Mouse (Mus musculus) cortical plate, adult 2 months (tissue): ENCODE data around the gene Slc22a20. TPM values are rescaled to one million over a fixed set of nuclear protein-coding genes. Genes with fewer than 3 reads are reported as not detected.

ENCODE experiments used
- H3K27ac ChIP-seq: fragments of 200-500 bp; 2 replicates; pipeline ENCODE4 v1.5.1; 2012; ENCODE audit warnings: low read length, control low read depth, inconsistent platforms; ENCODE audit not compliant: insufficient read depth
- H3K4me1 ChIP-seq: fragments of 200-500 bp; 2 replicates; pipeline ENCODE4 v1.6.1; 2011; ENCODE audit warnings: low read length; ENCODE audit not compliant: control insufficient read depth, insufficient read depth
- H3K4me3 ChIP-seq: fragments of 200-500 bp; 2 replicates; pipeline ENCODE4 v1.5.1; 2011; ENCODE audit warnings: mild to moderate bottlenecking, low read length, control low read depth; ENCODE audit not compliant: insufficient read depth
- CTCF ChIP-seq: fragments of 200-500 bp; IDR thresholded peaks from 2 replicates; pipeline ENCODE4 v1.5.1; 2011; ENCODE audit warnings: mild to moderate bottlenecking, control low read depth, low read length; ENCODE audit not compliant: insufficient read depth; ENCODE audit errors: extremely low read depth
- POLR2A ChIP-seq: fragments of 200-500 bp; IDR thresholded peaks from 2 replicates; pipeline ENCODE4 v1.6.1; 2011; ENCODE audit warnings: mild to moderate bottlenecking, low read length, control low read depth; ENCODE audit not compliant: insufficient read depth; ENCODE audit errors: extremely low read depth
- polyA plus RNA-seq: library from polyadenylated mRNA; depleted of rRNA; stranded (reverse); fragments of >200 nt; gene quantifications from 2 replicates; pipeline ENCODE4 v1.2.3, GENCODE M21; 2012

The Slc22a20 gene
- polyA plus RNA-seq, 1 experiment, result not detected

DNA sequence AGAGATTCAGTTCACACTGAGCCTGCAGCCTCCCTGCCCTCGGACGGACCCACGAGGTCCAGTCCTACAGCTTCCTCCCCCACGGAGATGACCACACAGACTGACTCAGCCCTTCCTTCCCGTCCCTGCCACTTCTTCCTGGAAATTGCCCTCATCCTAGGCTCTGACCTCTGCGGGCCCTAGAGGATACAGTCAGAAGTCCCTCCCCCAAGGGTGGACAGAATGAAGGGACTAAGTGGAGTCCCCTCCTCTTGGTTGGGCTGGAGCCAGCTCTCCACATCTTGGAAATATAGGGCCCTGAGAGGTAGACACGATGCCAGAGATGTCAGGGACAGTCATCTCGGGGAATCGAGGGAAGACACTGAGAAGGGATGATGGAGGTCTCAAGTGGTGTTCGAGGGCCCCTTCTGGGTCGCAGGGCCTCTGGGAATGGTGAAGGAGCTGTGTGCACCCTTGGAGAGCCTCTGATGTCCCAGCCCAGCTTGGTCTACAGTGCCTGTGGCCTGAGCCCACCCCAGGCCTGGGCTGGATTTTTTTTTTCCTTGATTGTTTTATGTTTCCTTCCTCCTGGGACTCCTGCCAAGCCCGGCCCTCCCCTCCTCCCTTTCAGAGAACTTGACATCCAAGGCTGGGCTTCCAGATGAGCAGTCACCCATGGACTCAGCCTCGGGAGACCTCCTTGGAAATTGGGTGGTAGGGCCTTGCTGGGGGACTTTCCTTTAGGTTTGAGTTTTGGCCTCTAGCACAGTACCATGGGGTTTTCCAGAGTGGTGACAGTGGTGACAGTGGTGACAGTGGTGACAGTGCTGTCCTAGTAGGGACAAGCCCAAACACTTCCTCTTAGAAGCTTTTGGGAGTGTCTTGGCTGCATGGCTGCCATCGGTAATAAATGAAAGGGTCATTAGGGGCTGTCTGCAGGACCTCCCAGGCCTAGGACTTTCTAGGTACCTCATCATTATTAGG is 56.0 kb downstream of the Slc22a20 start:
- no peaks in the 10 kb centered on the region for H3K4me1 ChIP-seq
- no peak overlapping the region for H3K27ac ChIP-seq
- no peak overlapping the region for H3K4me3 ChIP-seq
- TF ChIP-seq POLR2A (no peak), CTCF (no peak)

GRCm38 (mm10) chr19:5928546-5928945 is 57.4 kb downstream of the Slc22a20 start:
- Histone ChIP-seq H3K4me1 (no peaks in the 10 kb centered on the region), H3K27ac (no peak overlapping the region), H3K4me3 (no peak overlapping the region)
- TF ChIP-seq CTCF (no peak), POLR2A (no peak)

DNA sequence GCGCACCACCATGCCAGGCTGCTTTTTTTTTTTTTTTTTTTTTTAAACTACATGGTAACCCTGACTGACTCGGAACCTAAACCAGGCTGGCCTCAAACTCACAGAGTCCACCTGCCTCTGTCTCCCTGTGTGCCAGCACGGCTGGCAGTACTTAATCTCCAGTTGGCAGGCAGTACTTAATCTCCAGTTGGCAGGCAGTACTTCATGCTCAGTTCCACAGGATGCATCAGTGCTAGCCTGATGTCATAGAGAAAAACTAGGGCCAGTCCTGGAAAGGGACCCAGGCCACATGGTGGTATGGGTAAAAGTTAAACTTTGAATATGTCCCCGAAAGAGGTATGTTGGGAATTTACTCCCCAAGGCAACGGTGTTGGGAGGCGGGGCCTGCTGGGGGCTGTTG is 57.8 kb downstream of the Slc22a20 start:
- no peaks in the 10 kb centered on the region for H3K4me1 ChIP-seq
- TF ChIP-seq CTCF (no peak), POLR2A (no peak)
- no peak overlapping the region for H3K4me3 ChIP-seq
- H3K27ac ChIP-seq, result no peak overlapping the region

GRCm38 (mm10) chr19:5927532-5927931 is 58.4 kb downstream of the Slc22a20 start:
- no peak overlapping the region for H3K4me3 ChIP-seq
- TF ChIP-seq CTCF (no peak), POLR2A (no peak)
- H3K27ac ChIP-seq, result no peak overlapping the region
- no peaks in the 10 kb centered on the region for H3K4me1 ChIP-seq

DNA sequence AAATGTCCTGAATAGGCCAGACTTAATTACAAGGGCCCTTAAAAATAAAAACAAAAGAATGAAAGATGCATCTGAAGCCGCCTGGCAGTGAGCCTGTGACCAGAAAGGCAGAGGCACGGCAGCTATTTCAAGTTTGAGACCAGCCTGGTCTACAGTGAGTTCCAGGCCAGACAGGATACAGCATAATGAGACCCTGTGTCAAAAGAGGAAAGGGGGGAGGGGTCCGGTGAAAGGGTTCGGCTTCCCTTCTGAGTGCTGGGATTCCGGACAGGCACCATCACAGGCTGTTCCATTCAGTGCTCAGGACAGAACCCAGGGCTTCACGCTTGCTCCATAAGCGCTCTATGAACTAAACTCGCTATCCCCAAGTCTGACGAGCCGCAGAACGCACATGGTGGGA is 58.9 kb downstream of the Slc22a20 start:
- TF ChIP-seq POLR2A (no peak), CTCF (no peak)
- Histone ChIP-seq H3K4me3 (no peak overlapping the region), H3K4me1 (no peaks in the 10 kb centered on the region), H3K27ac (no peak overlapping the region)

DNA sequence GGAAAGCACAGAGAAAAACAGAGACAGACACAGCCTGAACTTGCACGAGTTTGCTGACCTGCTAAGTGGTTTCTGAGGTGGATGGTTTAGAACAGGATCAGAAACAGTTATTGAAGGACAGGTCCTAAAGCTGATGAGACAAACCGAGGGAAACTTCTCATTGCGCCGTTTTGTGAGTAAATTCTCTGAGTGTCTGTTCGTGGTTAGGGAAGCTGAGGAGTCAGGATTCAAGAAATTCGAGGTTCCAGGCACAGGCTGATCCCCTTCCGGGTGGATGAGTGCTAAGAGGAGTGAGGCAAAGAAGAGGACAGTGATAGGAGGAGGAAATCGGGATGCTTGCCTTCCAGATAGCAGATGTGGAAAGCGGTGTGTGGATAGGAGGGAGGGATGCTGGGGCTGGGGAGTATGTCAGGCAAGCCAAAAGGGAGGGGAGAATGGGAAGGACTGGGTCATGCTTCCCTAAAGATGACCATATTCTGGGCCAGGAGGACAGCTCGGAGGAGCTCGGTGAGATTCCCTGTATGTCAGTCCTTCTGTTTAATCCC is 60.6 kb downstream of the Slc22a20 start:
- TF ChIP-seq POLR2A (no peak), CTCF (no peak)
- H3K27ac ChIP-seq, result no peak overlapping the region
- H3K4me3 ChIP-seq, result peak overlapping the region; percentile 64
- H3K4me1 ChIP-seq, result peaks cover 2% of the 10 kb centered on the region; the same call in 1 of the 2 replicates

- Histone ChIP-seq H3K27ac (peak within 1 kb of the TSS; percentile 18; the same call in 1 of the 2 replicates), H3K4me3 (peak within 1 kb of the TSS; percentile 64), H3K4me1 (peaks cover 2% of the 10 kb centered on the region; the same call in 1 of the 2 replicates)
- TF ChIP-seq CTCF (no peak), POLR2A (peak; percentile 86)
Measured at GRCm38 (mm10) chr19:5924713-5925093, 61.2 kb downstream of the Slc22a20 start, which contains the start of gene Cdc42ep2. Gene Cdc42ep2, minus strand, starts transcription at chr19:5924816.

GRCm38 (mm10) chr19:5923990-5924712 is 61.8 kb downstream of the Slc22a20 start:
- TF ChIP-seq CTCF (peak; percentile 60), POLR2A (no peak)
- Histone ChIP-seq H3K27ac (peak overlapping the region; percentile 18; the same call in 1 of the 2 replicates), H3K4me3 (peak overlapping the region; percentile 64), H3K4me1 (peaks cover 2% of the 10 kb centered on the region; the same call in 1 of the 2 replicates)

DNA sequence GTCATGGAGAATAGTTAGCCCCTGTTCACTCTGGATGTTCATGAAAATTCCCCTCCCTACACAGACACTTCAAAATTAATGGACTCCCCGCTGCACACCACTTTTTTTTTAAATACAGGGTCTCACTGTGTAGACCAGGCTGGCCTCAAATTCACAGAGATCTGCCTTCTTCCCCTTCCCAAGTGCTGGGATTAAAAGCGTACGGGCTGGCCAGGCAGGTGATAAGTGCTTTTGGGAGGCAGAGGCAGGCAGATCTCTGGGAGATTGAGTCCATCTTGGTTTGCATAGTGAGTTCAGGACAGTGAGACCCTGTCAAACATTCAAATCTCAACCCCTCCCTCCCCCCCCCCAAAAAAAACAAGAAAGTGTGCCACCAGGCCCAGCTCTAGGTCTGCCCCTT is 63.0 kb downstream of the Slc22a20 start:
- Histone ChIP-seq H3K27ac (no peak overlapping the region), H3K4me1 (peaks cover 2% of the 10 kb centered on the region; the same call in 1 of the 2 replicates), H3K4me3 (no peak overlapping the region)
- TF ChIP-seq CTCF, result no peak
- no peak for TF ChIP-seq POLR2A

GRCm38 (mm10) chr19:5922119-5922942 is 63.6 kb downstream of the Slc22a20 start:
- TF ChIP-seq POLR2A (no peak), CTCF (no peak)
- Histone ChIP-seq H3K4me3 (no peak overlapping the region), H3K4me1 (peaks cover 2% of the 10 kb centered on the region; the same call in 1 of the 2 replicates), H3K27ac (no peak overlapping the region)
